Mouse (Mus musculus) midbrain, embryonic 16.5 days (tissue): ENCODE data around the gene Nbeal2. TPM values are rescaled to one million over a fixed set of nuclear protein-coding genes. Genes with fewer than 3 reads are reported as not detected.

Experiments
- ATAC-seq: fragments of 200-750 bp; cut with Nextera tagmentation; 2 replicates; pipeline ENCODE4 v1.8.0; 2017; ENCODE audit warnings: moderate TSS enrichment
- H3K27ac ChIP-seq: fragments of 300-500 bp; sonication (generic); 2 replicates; pipeline ENCODE4 v1.5.1; 2014; ENCODE audit warnings: mild to moderate bottlenecking, low read length, mixed read lengths
- H3K27me3 ChIP-seq: fragments of 300-500 bp; sonication (generic); 2 replicates; pipeline ENCODE4 v1.6.1; 2014; ENCODE audit warnings: low read depth, low read length, mixed read lengths; ENCODE audit not compliant: control insufficient read depth, insufficient read depth
- H3K36me3 ChIP-seq: fragments of 300-500 bp; sonication (generic); 2 replicates; pipeline ENCODE4 v1.6.1; 2014; ENCODE audit warnings: mild to moderate bottlenecking, low read length, moderate library complexity, mixed read lengths; ENCODE audit not compliant: control insufficient read depth, insufficient read depth
- H3K4me1 ChIP-seq: fragments of 300-500 bp; sonication (generic); 2 replicates; pipeline ENCODE4 v1.6.1; 2014; ENCODE audit warnings: mild to moderate bottlenecking, low read length, mixed read lengths; ENCODE audit not compliant: control insufficient read depth, insufficient read depth
- H3K4me2 ChIP-seq: fragments of 300-500 bp; sonication (generic); 2 replicates; pipeline ENCODE4 v1.6.1; 2014; ENCODE audit warnings: mild to moderate bottlenecking, low read length, mixed read lengths
- H3K4me3 ChIP-seq: fragments of 300-500 bp; sonication (generic); 2 replicates; pipeline ENCODE4 v1.5.1; 2014; ENCODE audit warnings: low read depth, mild to moderate bottlenecking, low read length, moderate library complexity, mixed read lengths
- H3K9ac ChIP-seq: fragments of 300-500 bp; sonication (generic); 2 replicates; pipeline ENCODE4 v1.6.1; 2014; ENCODE audit warnings: low read depth, low read length, mixed read lengths
- H3K9me3 ChIP-seq: fragments of 300-500 bp; sonication (generic); replicated peaks from 2 replicates; pipeline ENCODE4 v1.6.1; 2014; ENCODE audit warnings: mild to moderate bottlenecking, low read length, mixed read lengths; ENCODE audit not compliant: control insufficient read depth, poor library complexity, severe bottlenecking
- WGBS: fragments of 180-500 bp; shearing (Covaris S2); extraction: QIAGEN DNeasy Blood & Tissue Kit; methylation state at CpG from one replicate; pipeline ENCODE4 v1.1.7; 2014; 5-methylcytosine and 5-hydroxymethylcytosine counted together
- microRNA-seq: library from miRNA; unstranded; fragments of <30 nt; microRNA quantifications from one replicate; pipeline ENCODE4, GENCODE M21; 2017
- polyA plus RNA-seq: library from polyadenylated mRNA; unstranded; fragments of >200 nt; fragmentation: Nextera tagmentation; extraction: Ambion mirVana; gene quantifications from 2 replicates; pipeline ENCODE4 v1.2.1, GENCODE M21; 2015

Nbeal2 gene
- polyA plus RNA-seq, 1 experiment from 2014 or later = 6.1 TPM

- H3K4me1 ChIP-seq = no peaks in the 10 kb centered on the region
- ATAC-seq = no peak
- no peaks in the 10 kb centered on the region for H3K9me3 ChIP-seq
- no peak overlapping the region for H3K4me2 ChIP-seq
- H3K4me3 ChIP-seq = no peak overlapping the region
- 89% methylated on average over 3 of the region's 3 CpGs for WGBS
- H3K36me3 ChIP-seq = peaks cover 34% of the 10 kb centered on the region
- no peak overlapping the region for H3K9ac ChIP-seq
- H3K27ac ChIP-seq = no peak overlapping the region
- H3K27me3 ChIP-seq = no peaks in the 10 kb centered on the region
These were observed 36.9 kb downstream of the Nbeal2 start for GRCm38 (mm10) chr9:110617081-110617480.

GRCm38 (mm10) chr9:110611471-110611870 lies 42.5 kb downstream of the Nbeal2 start:
- ATAC-seq = no peak
- no peak overlapping the region for H3K9ac ChIP-seq
- H3K36me3 ChIP-seq = peaks cover 8% of the 10 kb centered on the region; the same call in 1 of the 2 replicates
- 85% methylated on average over 3 of the region's 3 CpGs for WGBS
- no peak overlapping the region for H3K4me2 ChIP-seq
- no peak overlapping the region for H3K4me3 ChIP-seq
- H3K27me3 ChIP-seq = no peaks in the 10 kb centered on the region
- no peaks in the 10 kb centered on the region for H3K9me3 ChIP-seq
- H3K27ac ChIP-seq = no peak overlapping the region
- no peaks in the 10 kb centered on the region for H3K4me1 ChIP-seq

- no peaks in the 10 kb centered on the region; the same call in 1 of the 2 replicates for H3K4me1 ChIP-seq
- H3K36me3 ChIP-seq = peaks cover 6% of the 10 kb centered on the region; the same call in 1 of the 2 replicates
- H3K27ac ChIP-seq = no peak overlapping the region
- no peaks in the 10 kb centered on the region for H3K27me3 ChIP-seq
- no peak overlapping the region for H3K4me2 ChIP-seq
- no peak for ATAC-seq
- 93% methylated on average over 1 of the region's 1 CpGs for WGBS
- H3K4me3 ChIP-seq = no peak overlapping the region
- H3K9ac ChIP-seq = no peak overlapping the region
- no peaks in the 10 kb centered on the region for H3K9me3 ChIP-seq
These were observed 70.4 kb downstream of the Nbeal2 start for GRCm38 (mm10) chr9:110583521-110583920.

DNA sequence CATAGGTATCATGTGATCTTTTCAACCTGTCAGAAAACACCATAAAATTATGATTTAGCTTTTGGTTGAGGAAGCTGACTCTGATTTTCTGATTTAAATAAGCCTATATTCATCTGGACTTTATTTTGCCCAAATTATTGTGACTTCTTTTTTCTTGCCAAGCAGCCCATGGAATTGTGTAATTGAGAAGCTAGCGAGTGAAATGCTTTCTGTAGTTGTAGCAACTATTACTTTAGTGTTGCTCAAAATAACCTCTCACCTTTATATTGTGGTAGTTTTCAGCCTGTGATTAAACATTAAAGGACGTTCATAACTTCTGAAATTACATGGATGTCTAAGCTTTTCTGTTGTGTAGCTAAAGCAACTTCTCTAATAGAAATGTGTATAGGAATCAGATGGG lies 71.8 kb downstream of the Nbeal2 start:
- Histone ChIP-seq H3K9me3 (no peaks in the 10 kb centered on the region), H3K27me3 (no peaks in the 10 kb centered on the region), H3K9ac (no peak overlapping the region), H3K36me3 (peaks cover 3% of the 10 kb centered on the region; the same call in 1 of the 2 replicates), H3K4me2 (no peak overlapping the region), H3K27ac (no peak overlapping the region), H3K4me1 (no peaks in the 10 kb centered on the region; the same call in 1 of the 2 replicates), H3K4me3 (no peak overlapping the region)
- no peak for ATAC-seq
- 90% methylated on average over 2 of the region's 2 CpGs for WGBS

Small RNA genes within 50 kb of the gene (microRNA-seq; reads per million reads assigned to microRNA genes)
- gene Mir8107 = not detected

Other genes with a start within 250 kb of the Nbeal2 start
- gene Ptpn23, start 245.9 kb downstream of the Nbeal2 start, polyA plus RNA-seq = 18.5 and 24.0 TPM in 2 replicates
- gene Ngp, start 234.4 kb downstream of the Nbeal2 start, polyA plus RNA-seq = 0.80 and 1.4 TPM in 2 replicates
- 29.1 and 32.2 TPM in 2 replicates for gene Klhl18, start 177.5 kb downstream of the Nbeal2 start, polyA plus RNA-seq
- 4.7 and 5.4 TPM in 2 replicates for gene Kif9, start 177.2 kb downstream of the Nbeal2 start, polyA plus RNA-seq
- 32.6 and 39.6 TPM in 2 replicates for gene Setd2, start 121.6 kb downstream of the Nbeal2 start, polyA plus RNA-seq
- gene Nradd, start 29.7 kb downstream of the Nbeal2 start, polyA plus RNA-seq = 25.5 and 27.1 TPM in 2 replicates
- gene Ccdc12, start 2.3 kb upstream of the Nbeal2 start, polyA plus RNA-seq = 93.3 and 103 TPM in 2 replicates
- gene Myl3, start 87.7 kb upstream of the Nbeal2 start, polyA plus RNA-seq = 0.39 and 0.48 TPM in 2 replicates
- 6.1 and 8.0 TPM in 2 replicates for gene Pth1r, start 93.0 kb upstream of the Nbeal2 start, polyA plus RNA-seq
- not detected in 2 replicates for gene Prss42, start 144.0 kb upstream of the Nbeal2 start, polyA plus RNA-seq
- not detected in 2 replicates for gene Prss44, start 159.8 kb upstream of the Nbeal2 start, polyA plus RNA-seq
- gene Prss43, start 172.5 kb upstream of the Nbeal2 start, polyA plus RNA-seq = not detected in 2 replicates
- 0.20 TPM in 1 of 2 replicates, not detected in the other for gene Prss45, start 180.4 kb upstream of the Nbeal2 start, polyA plus RNA-seq
- not detected in 2 replicates for gene Prss46, start 190.3 kb upstream of the Nbeal2 start, polyA plus RNA-seq
- 0.29 and 0.47 TPM in 2 replicates for gene Prss50, start 203.8 kb upstream of the Nbeal2 start, polyA plus RNA-seq
- gene Als2cl, start 225.7 kb upstream of the Nbeal2 start, polyA plus RNA-seq = 2.5 and 2.7 TPM in 2 replicates
- 4.0 and 5.7 TPM in 2 replicates for gene Tmie, start 226.0 kb upstream of the Nbeal2 start, polyA plus RNA-seq